ENCODE assay signal across 17 mouse cellular contexts in the genomic region with DNA sequence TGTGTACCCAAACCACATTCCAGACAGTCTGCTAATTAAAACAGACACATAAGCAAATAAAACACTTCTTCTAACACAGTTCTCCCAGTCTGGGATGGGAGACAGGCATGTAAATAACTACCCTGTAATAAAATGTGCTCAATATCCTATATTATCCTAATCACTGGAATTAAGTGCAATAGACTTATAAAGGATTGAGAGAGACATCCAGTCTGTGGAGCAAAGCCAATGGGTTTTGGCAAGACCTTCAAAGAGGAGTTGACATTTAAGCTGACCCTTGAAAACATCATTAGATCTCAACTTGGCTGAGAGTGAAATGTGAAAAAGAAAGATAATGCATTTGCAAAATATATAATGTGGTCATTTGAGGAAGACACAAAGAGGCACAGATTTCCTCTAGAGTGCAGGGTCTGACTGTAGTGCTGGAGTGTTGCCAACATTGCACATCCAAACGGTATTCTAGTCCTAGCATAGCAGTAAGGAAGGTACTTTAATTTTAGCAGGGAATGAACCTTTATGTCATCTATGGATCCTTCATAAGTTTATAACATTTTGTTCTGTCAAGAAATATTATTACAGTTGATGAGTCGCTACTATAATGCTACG.
A peak's percentile ranks its signal among the peaks of the same experiment; 100 is the strongest.
DNase-seq lines count a peak whose midpoint lies in the region; ATAC-seq and TF ChIP-seq lines count a peak whose summit lies in the region.
"Had no signal": no experiment of that assay in that cellular context is flagged by ENCODE, and none has a peak within 500 bp of the region (broad histone marks: within the 10 kb centered on the region; RNA-seq: fewer than 3 reads in every experiment).

No protein-coding gene starts in this region.

- no peak overlapping the region for H3K4me3 ChIP-seq in cerebellum, adult 2 months (replicated peaks; ENCODE audit: insufficient read depth, low read depth, low read length)
- no peak overlapping the region for H3K4me3 ChIP-seq in kidney, adult 2 months (ENCODE audit: insufficient read depth, low read depth, low read length)
- no peak overlapping the region for H3K4me3 ChIP-seq in midbrain, embryonic 14.5 days (replicated peaks; ENCODE audit: low read depth, low read length)
- H3K4me3 ChIP-seq in midbrain, postnatal 0 days (ENCODE audit: low read depth, low read length) = no peak overlapping the region
- H3K4me3 ChIP-seq: embryonic facial prominence, embryonic 13.5 days; limb, embryonic 10.5 days had no signal

- H3K27ac ChIP-seq in cerebellum, adult 2 months (ENCODE audit: insufficient read depth, low read length) = no peak overlapping the region
- no peak overlapping the region for H3K27ac ChIP-seq in kidney, adult 2 months (ENCODE audit: insufficient read depth, low read depth, low read length)
- no peak overlapping the region for H3K27ac ChIP-seq in midbrain, embryonic 14.5 days (replicated peaks; ENCODE audit: low read depth, low read length)
- no peak overlapping the region for H3K27ac ChIP-seq in midbrain, postnatal 0 days (ENCODE audit: low read depth, low read length)
- H3K27ac ChIP-seq: embryonic facial prominence, embryonic 13.5 days; limb, embryonic 10.5 days had no signal

- no peak for TF ChIP-seq POLR2A in cerebellum, adult 2 months (IDR thresholded peaks at IDR 0.05; ENCODE audit: borderline replicate concordance, insufficient read depth, low read length)
- TF ChIP-seq POLR2A in kidney, adult 2 months (IDR thresholded peaks at IDR 0.05; ENCODE audit: low read depth, low read length) = no peak

- peak; percentile 37 to 43 for DNase-seq in cerebellum, postnatal 10 days
- no peak for DNase-seq in cerebellum, adult 2 months
- DNase-seq in kidney, adult 2 months = peak; percentile 23
- DNase-seq in kidney, adult 11 months = no peak
- DNase-seq in midbrain, embryonic 14.5 days = peak; percentile 7
- DNase-seq in midbrain, postnatal 0 days (ENCODE audit: low spot score) = no peak
- DNase-seq in spleen, postnatal 4 days (ENCODE audit: low spot score in 2 of 2) = no peak
- DNase-seq in natural killer cell, adult 2 months (ENCODE audit: low spot score in 2 of 2) = no peak
- DNase-seq: adrenal gland, postnatal 14 days; cerebellum, adult 18-20 months; gastrocnemius, postnatal 36 days; lung, adult 18-20 months; thymus, postnatal 14 days had no signal

- H3K9me3 ChIP-seq in midbrain, embryonic 14.5 days (ENCODE audit: control insufficient read depth, low read length) = no peaks in the 10 kb centered on the region
- H3K9me3 ChIP-seq in midbrain, postnatal 0 days (ENCODE audit: low read length) = no peaks in the 10 kb centered on the region
- H3K9me3 ChIP-seq: embryonic facial prominence, embryonic 13.5 days; limb, embryonic 10.5 days had no signal

- ATAC-seq in midbrain, embryonic 14.5 days (ENCODE audit: low FRiP score, low TSS enrichment) = no peak
- no peak for ATAC-seq in midbrain, postnatal 0 days (ENCODE audit: low FRiP score)
- ATAC-seq: CD4-positive, CD25-positive, alpha-beta regulatory T cell, adult 4 months; midbrain, embryonic 16.5 days had no signal

- no peak for TF ChIP-seq CTCF in cerebellum, adult 2 months (IDR thresholded peaks at IDR 0.05; ENCODE audit: borderline replicate concordance, insufficient read depth, low read depth, low read length)
- no peak for TF ChIP-seq CTCF in kidney, adult 2 months (conservative IDR thresholded peaks at IDR 0.05; ENCODE audit: insufficient read depth, insufficient read length, low read depth, low read length)
- TF ChIP-seq CTCF in midbrain, postnatal 0 days (IDR thresholded peaks at IDR 0.05) = no peak

- 62% methylated on average over 3 of the region's 3 CpGs for WGBS in cerebellum, adult 2 months
- WGBS in kidney, adult 2 months = 77% methylated on average over 3 of the region's 3 CpGs
- 83% methylated on average over 3 of the region's 3 CpGs for WGBS in midbrain, embryonic 14.5 days
- 73% methylated on average over 3 of the region's 3 CpGs for WGBS in midbrain, postnatal 0 days

- no peak overlapping the region for H3K9ac ChIP-seq in midbrain, embryonic 14.5 days (replicated peaks; ENCODE audit: low read length)
- no peak overlapping the region for H3K9ac ChIP-seq in midbrain, postnatal 0 days (replicated peaks; ENCODE audit: low read length, poor library complexity, severe bottlenecking)
- H3K9ac ChIP-seq: embryonic facial prominence, embryonic 13.5 days had no signal

- no peaks in the 10 kb centered on the region for H3K36me3 ChIP-seq in kidney, adult 2 months (ENCODE audit: control insufficient read depth, insufficient read depth, low read length)
- H3K36me3 ChIP-seq in midbrain, embryonic 14.5 days (ENCODE audit: control insufficient read depth, insufficient read depth, low read length) = no peaks in the 10 kb centered on the region
- H3K36me3 ChIP-seq in midbrain, postnatal 0 days (ENCODE audit: insufficient read depth, low read length) = no peaks in the 10 kb centered on the region
- H3K36me3 ChIP-seq: embryonic facial prominence, embryonic 13.5 days; limb, embryonic 10.5 days had no signal

- H3K4me1 ChIP-seq in cerebellum, adult 2 months (ENCODE audit: control insufficient read depth, insufficient read depth, low read length) = no peaks in the 10 kb centered on the region
- H3K4me1 ChIP-seq in kidney, adult 2 months (ENCODE audit: control insufficient read depth, insufficient read depth, low read length) = no peaks in the 10 kb centered on the region
- H3K4me1 ChIP-seq in midbrain, embryonic 14.5 days (ENCODE audit: control insufficient read depth, insufficient read depth, low read length) = no peaks in the 10 kb centered on the region
- no peaks in the 10 kb centered on the region for H3K4me1 ChIP-seq in midbrain, postnatal 0 days (ENCODE audit: insufficient read depth, low read length)
- H3K4me1 ChIP-seq: embryonic facial prominence, embryonic 13.5 days; limb, embryonic 10.5 days had no signal

- no peak overlapping the region for H3K4me2 ChIP-seq in midbrain, embryonic 14.5 days (ENCODE audit: low read length)
- no peak overlapping the region for H3K4me2 ChIP-seq in midbrain, postnatal 0 days (ENCODE audit: low read depth, low read length, poor library complexity, severe bottlenecking)
- H3K4me2 ChIP-seq: embryonic facial prominence, embryonic 13.5 days had no signal

- no peaks in the 10 kb centered on the region for H3K27me3 ChIP-seq in cerebellum, adult 2 months (ENCODE audit: control insufficient read depth, insufficient read depth, low read length)
- H3K27me3 ChIP-seq in kidney, adult 2 months (replicated peaks; ENCODE audit: control insufficient read depth, insufficient read depth, low read length) = no peaks in the 10 kb centered on the region; the same call in 1 of the 2 replicates
- no peaks in the 10 kb centered on the region for H3K27me3 ChIP-seq in midbrain, embryonic 14.5 days (ENCODE audit: control insufficient read depth, insufficient read depth, low read length)
- H3K27me3 ChIP-seq in midbrain, postnatal 0 days (ENCODE audit: insufficient read depth, low read length) = no peaks in the 10 kb centered on the region
- H3K27me3 ChIP-seq: embryonic facial prominence, embryonic 13.5 days had no signal

Comparison
In these comparisons a context has a peak if more than half of its experiments do, and no peak if none do; other contexts are left out.
1. DNase-seq: peak in cerebellum, postnatal 10 days (2 of 2), kidney, adult 2 months (single experiment) and midbrain, embryonic 14.5 days (single experiment); none in cerebellum, adult 2 months (0 of 2), kidney, adult 11 months (single experiment), midbrain, postnatal 0 days (single experiment), spleen, postnatal 4 days (0 of 2) and natural killer cell, adult 2 months (0 of 2).